Mouse (Mus musculus) myocyte (in vitro differentiated cells): ENCODE data around the gene Olfr1221.

Experiments
- CEBPB ChIP-seq: IDR thresholded peaks from 2 replicates; pipeline ENCODE4 v1.6.1; 2011; ENCODE audit warnings: mild to moderate bottlenecking, moderate library complexity; ENCODE audit not compliant: poor library complexity, insufficient read depth, severe bottlenecking
- POLR2A ChIP-seq: IDR thresholded peaks from one replicate; pipeline ENCODE4 v1.6.1; 2011; ENCODE audit warnings: low read depth, mild to moderate bottlenecking, control low read depth, moderate library complexity; ENCODE audit not compliant: insufficient read length
- TCF12 ChIP-seq: IDR thresholded peaks from one replicate; pipeline ENCODE4 v1.6.1; 2011; ENCODE audit warnings: mild to moderate bottlenecking, control low read depth; ENCODE audit not compliant: poor library complexity, insufficient read depth, severe bottlenecking

GRCm38 (mm10) chr2:89093848-89094247 is 23.2 kb downstream of the Olfr1221 start:
- TF ChIP-seq TCF12 (no peak), POLR2A (no peak), CEBPB (no peak)
